Mouse (Mus musculus) liver, embryonic 11.5 days (tissue): ENCODE data around the gene Olfr1415. TPM values are rescaled to one million over a fixed set of nuclear protein-coding genes. Genes with fewer than 3 reads are reported as not detected.
"Not testable (repeated sequence)": the region's sequence is repeated elsewhere in the genome, so short reads cannot be mapped to it uniquely, and the experiment has no call there.

ENCODE experiments used
- ATAC-seq: fragments of 200-750 bp; cut with Nextera tagmentation; replicated peaks from 2 replicates; pipeline ENCODE4 v1.8.0; 2017; ENCODE audit warnings: moderate number of reproducible peaks, mild to moderate bottlenecking, moderate TSS enrichment, moderate library complexity; ENCODE audit not compliant: low FRiP score
- DNase-seq: peaks from one replicate; pipeline ENCODE4 v3.0.0-alpha.2; 2017; ENCODE audit warnings: low spot score
- H3K27ac ChIP-seq: fragments of 300-500 bp; sonication (generic); 2 replicates; pipeline ENCODE4 v1.5.1; 2014; ENCODE audit warnings: mild to moderate bottlenecking, low read depth, low read length, control low read depth
- H3K27me3 ChIP-seq: fragments of 300-500 bp; sonication (generic); replicated peaks from 2 replicates; pipeline ENCODE4 v1.6.1; 2014; ENCODE audit warnings: low read length, mixed read lengths; ENCODE audit not compliant: control insufficient read depth, insufficient read depth
- H3K36me3 ChIP-seq: fragments of 300-500 bp; sonication (generic); 2 replicates; pipeline ENCODE4 v1.6.1; 2014; ENCODE audit warnings: mild to moderate bottlenecking, low read length, moderate library complexity, mixed read lengths; ENCODE audit not compliant: control insufficient read depth, insufficient read depth
- H3K4me1 ChIP-seq: fragments of 300-500 bp; sonication (generic); replicated peaks from 2 replicates; pipeline ENCODE4 v1.6.1; 2014; ENCODE audit warnings: low read length, mixed read lengths; ENCODE audit not compliant: control insufficient read depth, insufficient read depth
- H3K4me2 ChIP-seq: fragments of 300-500 bp; sonication (generic); 2 replicates; pipeline ENCODE4 v1.6.1; 2014; ENCODE audit warnings: mild to moderate bottlenecking, control low read depth, moderate library complexity
- H3K4me3 ChIP-seq: fragments of 300-500 bp; sonication (generic); 2 replicates; pipeline ENCODE4 v1.5.1; 2014; ENCODE audit warnings: low read depth, low read length, control low read depth
- H3K9ac ChIP-seq: fragments of 300-500 bp; sonication (generic); 2 replicates; pipeline ENCODE4 v1.6.1; 2014; ENCODE audit warnings: low read depth, low read length, control low read depth
- H3K9me3 ChIP-seq: fragments of 300-500 bp; sonication (generic); 2 replicates; pipeline ENCODE4 v1.6.1; 2016; ENCODE audit warnings: low read length, inconsistent platforms, mixed read lengths; ENCODE audit not compliant: control insufficient read depth
- WGBS: fragments of 180-500 bp; shearing (Covaris S2); extraction: QIAGEN DNeasy Blood & Tissue Kit; methylation state at CpG from one replicate; pipeline ENCODE4 v1.1.7; 2014; 5-methylcytosine and 5-hydroxymethylcytosine counted together
- polyA plus RNA-seq: library from polyadenylated mRNA; unstranded; fragments of >200 nt; fragmentation: Nextera tagmentation; extraction: Ambion mirVana; gene quantifications from 2 replicates; pipeline ENCODE4 v1.2.1, GENCODE M21; 2014

Olfr1415 gene
- not detected in 2 replicates for polyA plus RNA-seq

DNA sequence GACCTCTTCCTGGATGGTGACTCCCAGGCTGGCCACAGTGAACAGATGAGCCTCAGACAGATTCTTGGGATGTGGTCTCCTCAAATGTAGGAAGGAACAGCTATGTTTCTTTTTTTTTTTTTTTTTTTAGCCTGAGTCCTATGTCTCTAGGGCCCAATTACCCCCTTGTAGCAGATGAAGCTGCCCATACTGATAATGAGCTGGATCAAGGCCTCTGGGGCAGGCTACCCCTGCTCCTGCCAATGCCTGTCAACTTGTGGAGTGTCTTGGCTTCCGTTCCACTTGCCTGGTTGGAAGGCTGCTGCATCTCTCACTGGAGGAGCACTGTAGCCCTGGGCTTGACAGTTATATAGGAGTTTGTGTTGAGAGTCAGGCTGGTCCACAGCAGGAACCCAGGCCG is at the start of gene Olfr1415:
TSS of gene Olfr1415 (minus strand) at position 101 of the 400 bp plus-strand sequence.
- ATAC-seq, result no peak
- no peak within 1 kb of the TSS for H3K4me3 ChIP-seq

DNA sequence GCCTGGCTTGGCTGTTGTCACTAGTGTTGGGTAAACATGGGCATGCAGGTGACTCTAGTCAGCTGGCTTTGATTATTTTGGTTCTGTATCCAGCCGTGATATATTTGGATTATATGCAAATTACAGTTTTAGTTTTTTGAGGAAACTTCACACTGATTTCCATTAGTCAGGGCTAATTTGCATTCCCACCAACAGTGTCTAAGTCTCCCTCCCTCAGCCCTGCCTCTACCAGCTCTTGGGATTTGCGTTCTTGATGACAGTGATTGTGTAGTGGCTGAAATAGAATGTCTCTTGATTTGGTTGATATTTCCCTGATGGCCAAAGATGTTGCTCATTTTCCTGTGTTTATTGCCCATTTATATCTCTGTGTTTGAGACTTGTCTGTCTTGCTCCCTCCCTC is 43.2 kb upstream of the Olfr1415 start:
- DNase-seq, result no peak
- H3K4me3 ChIP-seq, result no peak overlapping the region
- WGBS, result 41% methylated on average over 2 of the region's 2 CpGs

More for the DNA sequence above, at the start of gene Olfr1415:
- no peak for DNase-seq
- no peaks in the 10 kb centered on the region for H3K36me3 ChIP-seq
- no peak within 1 kb of the TSS for H3K27ac ChIP-seq
- no peak within 1 kb of the TSS for H3K4me2 ChIP-seq
- H3K4me1 ChIP-seq, result no peaks in the 10 kb centered on the region
- no peaks in the 10 kb centered on the region for H3K9me3 ChIP-seq
- no peaks in the 10 kb centered on the region for H3K27me3 ChIP-seq
- no peak within 1 kb of the TSS for H3K9ac ChIP-seq
- WGBS, result 75% methylated on average over 2 of the region's 2 CpGs

GRCm38 (mm10) chr1:92536972-92537371 is 41.1 kb upstream of the Olfr1415 start:
- no peak for ATAC-seq
- Histone ChIP-seq H3K9me3 (no peaks in the 10 kb centered on the region), H3K27ac (no peak overlapping the region), H3K4me1 (no peaks in the 10 kb centered on the region), H3K9ac (no peak overlapping the region), H3K36me3 (no peaks in the 10 kb centered on the region), H3K4me2 (no peak overlapping the region), H3K4me3 (no peak overlapping the region), H3K27me3 (no peaks in the 10 kb centered on the region)
- DNase-seq, result no peak
- WGBS, result 24% methylated on average over 5 of the region's 5 CpGs

More for the DNA sequence above, 43.2 kb upstream of the Olfr1415 start:
- Histone ChIP-seq H3K9me3 (no peaks in the 10 kb centered on the region), H3K36me3 (no peaks in the 10 kb centered on the region), H3K4me1 (no peaks in the 10 kb centered on the region), H3K27ac (no peak overlapping the region), H3K27me3 (no peaks in the 10 kb centered on the region), H3K9ac (no peak overlapping the region), H3K4me2 (no peak overlapping the region)
- ATAC-seq, result no peak

- no peak overlapping the region for H3K4me2 ChIP-seq
- H3K27ac ChIP-seq, result no peak overlapping the region
- DNase-seq, result no peak
- H3K4me3 ChIP-seq, result no peak overlapping the region
- WGBS, result 85% methylated on average over 3 of the region's 3 CpGs
- no peaks in the 10 kb centered on the region for H3K9me3 ChIP-seq
- no peaks in the 10 kb centered on the region for H3K36me3 ChIP-seq
- H3K27me3 ChIP-seq, result no peaks in the 10 kb centered on the region
- H3K9ac ChIP-seq, result no peak overlapping the region
- H3K4me1 ChIP-seq, result no peaks in the 10 kb centered on the region
- ATAC-seq, result no peak
These were observed 27.9 kb upstream of the Olfr1415 start for GRCm38 (mm10) chr1:92523764-92524163.

DNA sequence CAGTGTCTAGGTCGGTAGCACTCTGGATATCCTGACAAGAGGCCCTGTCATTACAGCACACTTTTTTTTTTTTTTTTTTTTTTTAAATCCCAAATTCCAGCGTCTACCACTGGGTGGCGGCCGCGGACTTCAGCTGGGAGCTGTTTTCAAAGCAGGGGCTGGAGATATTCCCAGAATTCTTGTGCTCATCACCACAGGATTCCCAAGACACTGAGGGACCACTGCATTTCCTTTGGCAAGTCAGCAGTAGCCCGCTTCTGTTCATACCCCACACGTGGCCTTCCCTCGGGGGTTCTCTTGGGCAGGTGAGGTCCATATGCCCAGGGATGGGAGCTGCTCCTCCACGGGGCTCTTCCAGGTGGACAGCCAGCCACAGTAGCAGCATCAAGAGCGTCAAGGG is 25.5 kb upstream of the Olfr1415 start:
- H3K4me3 ChIP-seq, result no peak overlapping the region
- no peaks in the 10 kb centered on the region for H3K4me1 ChIP-seq
- H3K4me2 ChIP-seq, result no peak overlapping the region
- H3K27me3 ChIP-seq, result no peaks in the 10 kb centered on the region
- no peak for ATAC-seq
- no peaks in the 10 kb centered on the region for H3K9me3 ChIP-seq
- H3K36me3 ChIP-seq, result no peaks in the 10 kb centered on the region
- no peak for DNase-seq
- 18% methylated on average over 10 of the region's 10 CpGs for WGBS
- H3K9ac ChIP-seq, result no peak overlapping the region
- no peak overlapping the region for H3K27ac ChIP-seq

DNA sequence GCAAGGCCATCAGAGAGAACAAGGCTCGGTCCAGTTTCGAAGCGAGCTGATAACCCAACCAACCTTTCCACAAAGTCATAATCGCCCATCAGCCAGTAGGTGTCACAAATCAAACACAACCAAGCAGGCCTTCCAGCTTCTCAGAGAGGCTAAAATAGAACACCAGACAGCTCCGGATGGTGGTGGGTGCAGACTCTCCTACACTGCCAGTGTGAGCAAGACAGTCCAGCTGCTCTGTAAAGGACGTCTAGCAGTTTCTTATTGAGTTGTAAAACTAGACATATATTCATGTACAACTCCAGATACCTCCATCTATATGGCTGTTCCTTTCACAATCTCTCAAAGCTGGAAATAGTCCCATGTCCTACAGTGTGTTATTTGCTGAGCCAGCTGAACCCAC is 23.1 kb upstream of the Olfr1415 start:
- no peak overlapping the region for H3K4me3 ChIP-seq
- no peak overlapping the region for H3K9ac ChIP-seq
- no peak for ATAC-seq
- H3K4me2 ChIP-seq, result no peak overlapping the region
- H3K4me1 ChIP-seq, result no peaks in the 10 kb centered on the region
- H3K27ac ChIP-seq, result no peak overlapping the region
- H3K36me3 ChIP-seq, result no peaks in the 10 kb centered on the region
- no peaks in the 10 kb centered on the region for H3K27me3 ChIP-seq
- no peaks in the 10 kb centered on the region for H3K9me3 ChIP-seq
- 79% methylated on average over 6 of the region's 6 CpGs for WGBS
- DNase-seq, result no peak

GRCm38 (mm10) chr1:92518561-92518960 is 22.7 kb upstream of the Olfr1415 start, which contains the start of gene Olfr1414:
Gene Olfr1414 (minus strand): TSS chr1:92518661.
- WGBS, result 69% methylated on average over 3 of the region's 3 CpGs
- Histone ChIP-seq H3K4me2 (no peak within 1 kb of the TSS), H3K4me1 (no peaks in the 10 kb centered on the region), H3K9me3 (no peaks in the 10 kb centered on the region), H3K9ac (no peak within 1 kb of the TSS), H3K27me3 (no peaks in the 10 kb centered on the region), H3K4me3 (no peak within 1 kb of the TSS), H3K36me3 (no peaks in the 10 kb centered on the region), H3K27ac (no peak within 1 kb of the TSS)
- ATAC-seq, result no peak
- no peak for DNase-seq

- ATAC-seq (no peak), DNase-seq (no peak)
- 58% methylated on average over 11 of the region's 11 CpGs for WGBS
- no peak overlapping the region for H3K4me3 ChIP-seq
- H3K9me3 ChIP-seq, result no peaks in the 10 kb centered on the region
- no peaks in the 10 kb centered on the region for H3K36me3 ChIP-seq
- H3K4me2 ChIP-seq, result no peak overlapping the region
- H3K9ac ChIP-seq, result no peak overlapping the region
- H3K4me1 ChIP-seq, result no peaks in the 10 kb centered on the region
- H3K27ac ChIP-seq, result no peak overlapping the region
- H3K27me3 ChIP-seq, result no peaks in the 10 kb centered on the region
These were observed 19.5 kb upstream of the Olfr1415 start for GRCm38 (mm10) chr1:92515390-92515789.

GRCm38 (mm10) chr1:92511646-92512045 is 15.7 kb upstream of the Olfr1415 start:
- not testable (repeated sequence) for H3K4me2 ChIP-seq, H3K27me3 ChIP-seq, H3K27ac ChIP-seq, H3K4me1 ChIP-seq, H3K4me3 ChIP-seq, H3K9me3 ChIP-seq, H3K9ac ChIP-seq, DNase-seq, ATAC-seq, H3K36me3 ChIP-seq
- 77% methylated on average over 4 of the region's 5 CpGs for WGBS
